Mouse (Mus musculus) liver, postnatal 0 days (tissue): ENCODE measurements at regions not wholly inside any gene's neighbourhood (a gene's known extent, or its start where the extent isn't known, plus 50 kb on each side); places are given as distances from the start of the nearest gene placed in this dataset.

Experiments used
- CTCF ChIP-seq: sonication (generic); IDR thresholded peaks from 2 replicates; pipeline ENCODE4 v1.5.1; 2016; ENCODE audit warnings: antibody characterized with exemption, low read depth
- EP300 ChIP-seq: IDR thresholded peaks from 2 replicates; pipeline ENCODE4 v1.6.1; 2016; ENCODE audit warnings: antibody characterized with exemption, low read depth, mild to moderate bottlenecking

DNA sequence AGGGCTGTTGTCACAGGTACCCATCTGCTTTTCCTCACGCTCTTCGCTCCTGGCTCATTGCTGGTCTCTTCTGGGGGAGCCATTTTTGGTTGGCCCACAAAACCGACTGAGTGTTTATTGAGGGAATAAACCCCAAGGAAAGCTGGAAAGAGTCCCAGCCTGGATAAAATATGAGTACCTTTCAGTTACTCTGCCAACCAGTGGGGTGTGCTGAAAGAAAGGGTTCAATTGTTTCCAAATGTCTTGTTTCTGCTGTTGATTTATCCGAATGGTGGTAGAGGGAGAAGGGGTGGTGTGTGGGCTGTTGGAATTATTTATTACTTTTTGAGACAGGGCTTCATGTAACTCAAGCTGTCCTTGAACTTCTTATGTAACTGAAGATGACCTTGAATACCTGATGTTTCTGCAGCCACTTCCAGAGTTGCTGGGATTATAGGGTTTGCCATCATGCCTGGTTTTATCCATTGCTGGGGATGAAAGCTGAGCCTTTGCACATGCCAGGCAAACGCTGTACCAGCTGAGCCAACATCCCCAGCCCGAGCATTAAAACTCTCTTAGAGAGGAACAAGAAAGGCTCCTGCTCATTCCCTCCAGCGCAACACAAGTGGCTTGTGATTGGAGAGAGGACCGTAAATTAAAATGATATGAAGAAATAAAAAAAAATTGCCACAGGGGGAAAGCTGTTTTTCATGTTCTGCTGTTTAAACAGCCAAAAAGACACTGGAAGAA lies 194.1 kb downstream of the Hhipl2 start:
- TF ChIP-seq CTCF = no peak
- TF ChIP-seq EP300 = no peak
